Comparison of ENCODE assay signal across 8 mouse cellular contexts in genomic region chr2:17837541-17838380, GRCm38 (mm10).
DNase-seq lines count a peak whose midpoint lies in the region; ATAC-seq and TF ChIP-seq lines count a peak whose summit lies in the region.
"Had no signal": no experiment of that assay in that cellular context is flagged by ENCODE, and none has a peak within 500 bp of the region (broad histone marks: within the 10 kb centered on the region; RNA-seq: fewer than 3 reads in every experiment).

No protein-coding gene starts in this region.

- 32% methylated on average over 14 of the region's 14 CpGs for WGBS in embryonic facial prominence, embryonic 15.5 days
- WGBS in hindbrain, embryonic 14.5 days, result 43% methylated on average over 14 of the region's 14 CpGs
- 22% methylated on average over 14 of the region's 14 CpGs for WGBS in midbrain, postnatal 0 days

- no peak overlapping the region for H3K27ac ChIP-seq in embryonic facial prominence, embryonic 15.5 days (replicated peaks)
- H3K27ac ChIP-seq in hindbrain, embryonic 14.5 days, result no peak overlapping the region
- H3K27ac ChIP-seq in midbrain, postnatal 0 days (ENCODE audit: low read depth, low read length), result no peak overlapping the region

- peak; percentile 35 for DNase-seq in left cerebral cortex, postnatal 4 days
- DNase-seq in left cerebral cortex, postnatal 14 days (ENCODE audit: low spot score in 2 of 2), result no peak
- DNase-seq in hindbrain, embryonic 14.5 days (ENCODE audit: low spot score), result no peak
- DNase-seq in midbrain, postnatal 0 days (ENCODE audit: low spot score), result peak; percentile 69
- no peak for DNase-seq in thymus, postnatal 4 days
- DNase-seq in frontal cortex, postnatal 36 days (ENCODE audit: low spot score in 2 of 2), result no peak
- DNase-seq: kidney, postnatal 10 days had no signal

- H3K9ac ChIP-seq in embryonic facial prominence, embryonic 15.5 days, result no peak overlapping the region
- no peak overlapping the region for H3K9ac ChIP-seq in hindbrain, embryonic 14.5 days
- H3K9ac ChIP-seq in midbrain, postnatal 0 days (replicated peaks; ENCODE audit: low read length, poor library complexity, severe bottlenecking), result no peak overlapping the region

- TF ChIP-seq CTCF in midbrain, postnatal 0 days (IDR thresholded peaks at IDR 0.05), result no peak

- no peak overlapping the region for H3K4me3 ChIP-seq in embryonic facial prominence, embryonic 15.5 days (replicated peaks)
- H3K4me3 ChIP-seq in hindbrain, embryonic 14.5 days (replicated peaks; ENCODE audit: low read length), result no peak overlapping the region
- no peak overlapping the region for H3K4me3 ChIP-seq in midbrain, postnatal 0 days (ENCODE audit: low read depth, low read length)

- H3K4me1 ChIP-seq in embryonic facial prominence, embryonic 15.5 days, result peaks cover 26% of the 10 kb centered on the region
- peaks cover 28% of the 10 kb centered on the region for H3K4me1 ChIP-seq in hindbrain, embryonic 14.5 days (replicated peaks; ENCODE audit: control insufficient read depth, insufficient read depth, low read length)
- H3K4me1 ChIP-seq in midbrain, postnatal 0 days (ENCODE audit: insufficient read depth, low read length), result peaks cover 16% of the 10 kb centered on the region; the same call in 1 of the 2 replicates

- H3K4me2 ChIP-seq in embryonic facial prominence, embryonic 15.5 days (replicated peaks), result peak overlapping the region; percentile 12; the same call in 1 of the 2 replicates
- H3K4me2 ChIP-seq in hindbrain, embryonic 14.5 days (replicated peaks), result peak overlapping the region; percentile 18
- H3K4me2 ChIP-seq in midbrain, postnatal 0 days (ENCODE audit: low read depth, low read length, poor library complexity, severe bottlenecking), result peak overlapping the region; percentile 21; the same call in 1 of the 2 replicates

- no peaks in the 10 kb centered on the region for H3K36me3 ChIP-seq in embryonic facial prominence, embryonic 15.5 days
- H3K36me3 ChIP-seq in hindbrain, embryonic 14.5 days (replicated peaks; ENCODE audit: control insufficient read depth, insufficient read depth), result no peaks in the 10 kb centered on the region
- no peaks in the 10 kb centered on the region for H3K36me3 ChIP-seq in midbrain, postnatal 0 days (ENCODE audit: insufficient read depth, low read length)

- intact Hi-C loops in left cerebral cortex, postnatal 4 days (cut with DNase I), result loop anchor here (5.0 kb wide), 1 partner anchor 105 kb away; the partner anchor contains the start of gene Nebl
- intact Hi-C loops in left cerebral cortex, postnatal 14 days (cut with DNase I), result no loop called here

- no peaks in the 10 kb centered on the region for H3K27me3 ChIP-seq in embryonic facial prominence, embryonic 15.5 days
- H3K27me3 ChIP-seq in hindbrain, embryonic 14.5 days (ENCODE audit: control insufficient read depth, insufficient read depth, low read length), result 0 out of 2 replicates have a peak, but pooled peaks cover 4% of the 10 kb centered on the region
- H3K27me3 ChIP-seq in midbrain, postnatal 0 days (ENCODE audit: insufficient read depth, low read length), result no peaks in the 10 kb centered on the region

- H3K9me3 ChIP-seq in embryonic facial prominence, embryonic 15.5 days (replicated peaks), result no peaks in the 10 kb centered on the region
- H3K9me3 ChIP-seq in hindbrain, embryonic 14.5 days (ENCODE audit: control insufficient read depth, low read length), result no peaks in the 10 kb centered on the region
- H3K9me3 ChIP-seq in midbrain, postnatal 0 days (ENCODE audit: low read length), result no peaks in the 10 kb centered on the region

- ATAC-seq in embryonic facial prominence, embryonic 15.5 days (ENCODE audit: insufficient number of reproducible peaks, low FRiP score, low TSS enrichment, low read depth), result no peak
- ATAC-seq in hindbrain, embryonic 14.5 days (ENCODE audit: low FRiP score), result no peak
- ATAC-seq in midbrain, postnatal 0 days (ENCODE audit: low FRiP score), result peak; percentile 27; the same call in 1 of the 2 replicates

Comparison
In these comparisons a context has a peak if more than half of its experiments do, and no peak if none do; other contexts are left out.
1. DNase-seq: peak in left cerebral cortex, postnatal 4 days (single experiment) and midbrain, postnatal 0 days (single experiment); none in left cerebral cortex, postnatal 14 days (0 of 2), hindbrain, embryonic 14.5 days (single experiment), thymus, postnatal 4 days (single experiment) and frontal cortex, postnatal 36 days (0 of 2).
2. Peak in every context shown above with its lines, with median percentiles within 50 percentile points of each other: H3K4me2 ChIP-seq.